Mouse (Mus musculus): Measurements from ENCODE around the gene Sec61g. TPM values are rescaled to one million over a fixed set of nuclear protein-coding genes. Genes with fewer than 3 reads are reported as not detected.

Gene Sec61g
- total RNA-seq, 2 experiments from 2014 or later, result 6.4 to 8.7 TPM

DNA sequence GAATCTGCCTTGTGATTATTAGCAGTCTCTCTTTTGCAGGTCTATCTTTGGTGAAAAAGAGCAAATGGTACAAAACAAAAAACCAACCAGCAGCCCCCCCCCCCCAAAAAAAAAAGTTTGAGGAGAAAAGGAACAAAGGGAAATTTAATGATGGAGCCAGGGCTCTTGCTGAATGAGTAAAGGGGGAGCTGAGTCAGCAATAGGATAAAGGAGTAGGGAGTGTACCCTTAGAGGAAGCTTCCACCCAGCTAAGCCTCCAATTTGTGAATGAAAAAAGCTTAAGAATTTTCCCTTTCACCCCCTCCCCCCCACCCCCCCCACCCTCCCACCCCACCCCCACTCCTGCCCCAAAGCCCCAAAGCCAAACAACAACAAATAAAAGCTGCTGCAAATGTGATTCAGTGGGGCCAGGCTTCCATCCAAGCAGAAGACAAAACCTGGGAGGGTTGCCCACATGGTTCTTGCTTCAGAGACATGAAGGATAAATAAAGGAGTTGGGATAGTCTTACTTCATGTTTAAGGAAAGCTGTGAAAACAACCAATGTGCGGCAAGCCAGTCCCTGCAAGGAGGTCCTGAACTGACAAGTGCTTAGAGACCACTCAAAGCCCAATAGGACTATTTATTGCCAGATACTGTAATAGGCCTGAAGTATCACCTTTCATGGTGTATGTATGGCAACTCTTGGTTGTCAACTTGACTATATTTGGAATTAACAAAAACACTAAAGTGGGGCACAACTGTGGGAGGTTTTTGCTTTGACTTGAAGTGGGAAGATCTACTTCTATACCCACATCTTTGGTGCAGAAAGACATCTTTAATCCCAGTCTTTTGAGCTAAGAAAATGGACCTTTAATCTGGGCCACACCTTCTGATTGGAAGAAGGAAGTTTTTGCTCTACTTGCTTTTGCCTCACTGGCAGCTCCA is 9.3 kb downstream of the Sec61g start:
- peak in 1 of 2 experiments; percentile 20 for DNase-seq (ENCODE audit: low spot score in 2 of 2)
- intact Hi-C loops (cut with DNase I), result no loop called here

Other genes starting within 250 kb of the Sec61g start
- 10 to 100 TPM; 14.2 to 15.2 TPM for gene Egfr, start 243.7 kb upstream of the Sec61g start, total RNA-seq (2021)

Data from left cerebral cortex, postnatal 14 days (tissue).